Mouse (Mus musculus): ENCODE data around the gene Gm20422.
A peak's percentile ranks its signal among the peaks of the same experiment; 100 is the strongest.

Gm20422 gene

DNA sequence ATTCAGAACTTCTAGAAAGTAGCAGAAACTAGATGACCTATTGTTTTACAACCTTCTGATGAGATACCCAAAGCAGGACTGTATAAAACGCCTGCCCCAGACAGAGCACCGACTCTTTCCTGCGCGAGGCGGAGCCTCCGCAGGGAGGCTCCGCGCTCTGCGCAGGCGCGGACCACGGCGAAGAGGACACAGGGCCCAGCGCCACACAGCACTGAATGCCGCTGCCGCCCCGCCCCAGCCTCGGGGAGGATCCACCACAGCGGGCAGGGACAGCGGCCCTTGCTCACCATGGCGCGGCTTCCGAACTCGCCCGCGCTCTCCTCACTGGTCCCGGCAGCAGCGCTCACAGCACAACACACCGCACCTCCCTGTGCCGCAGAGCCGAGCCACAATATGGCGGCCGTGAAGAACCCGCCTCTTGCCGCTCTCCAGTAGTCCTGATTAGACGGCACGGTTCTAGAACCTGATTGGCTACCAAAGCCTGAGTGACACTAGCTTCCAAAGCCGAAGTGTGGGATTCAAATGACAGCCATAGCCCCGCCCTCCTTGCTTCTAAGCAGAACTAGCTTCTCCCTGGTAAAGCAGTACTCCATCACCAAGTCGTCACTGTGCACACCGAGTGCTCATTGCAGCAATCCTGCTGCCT lies at the start of gene Gm20422:
Gm20422 (minus strand) TSS at position 384 of the 646 bp plus-strand sequence.
- DNase-seq, result peak; percentile 91 to 94

DNA sequence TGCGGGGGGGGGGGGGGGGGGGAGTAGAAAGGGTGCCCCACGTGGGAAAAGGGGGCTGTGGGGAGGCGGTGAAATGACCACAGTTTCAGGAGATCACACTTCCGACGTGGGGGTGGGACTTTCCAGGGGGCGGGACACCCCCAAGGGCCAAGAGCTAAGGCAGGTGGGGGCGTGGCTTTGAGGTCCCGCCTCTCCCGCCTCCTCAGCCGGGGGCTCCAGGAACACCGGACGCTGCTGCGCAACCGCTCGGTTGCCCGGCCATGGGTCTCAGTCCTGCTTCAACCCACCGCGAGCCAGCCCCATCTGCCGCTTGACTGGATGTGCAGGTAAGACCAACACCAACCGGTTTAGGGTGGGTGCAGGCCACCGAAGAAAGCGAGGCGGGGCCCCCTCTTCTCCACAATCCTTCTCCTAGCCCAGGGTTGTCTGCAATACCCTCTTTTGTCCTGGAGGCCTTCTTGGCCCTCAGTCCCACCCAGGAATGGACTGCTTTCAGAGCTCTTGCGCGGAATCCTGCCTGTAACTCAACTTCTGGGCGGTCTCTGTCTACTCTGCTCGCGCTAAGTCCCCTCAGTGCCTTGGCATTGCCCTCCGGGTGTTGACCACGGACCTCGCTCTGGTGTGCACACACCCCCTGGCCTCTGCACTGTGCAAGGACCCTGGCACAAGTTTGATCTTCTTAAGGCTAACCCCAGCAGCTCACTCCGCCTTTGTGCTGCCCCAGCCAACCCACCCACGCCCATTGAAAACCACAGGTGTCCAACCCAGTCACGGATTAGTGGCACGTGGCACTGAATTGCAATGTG lies 47.9 kb upstream of the Gm20422 start, which contains the start of gene Lpar2:
Lpar2 (plus strand) TSS at position 44 of the 806 bp plus-strand sequence.
- peak; percentile 67 to 80 for DNase-seq

DNA sequence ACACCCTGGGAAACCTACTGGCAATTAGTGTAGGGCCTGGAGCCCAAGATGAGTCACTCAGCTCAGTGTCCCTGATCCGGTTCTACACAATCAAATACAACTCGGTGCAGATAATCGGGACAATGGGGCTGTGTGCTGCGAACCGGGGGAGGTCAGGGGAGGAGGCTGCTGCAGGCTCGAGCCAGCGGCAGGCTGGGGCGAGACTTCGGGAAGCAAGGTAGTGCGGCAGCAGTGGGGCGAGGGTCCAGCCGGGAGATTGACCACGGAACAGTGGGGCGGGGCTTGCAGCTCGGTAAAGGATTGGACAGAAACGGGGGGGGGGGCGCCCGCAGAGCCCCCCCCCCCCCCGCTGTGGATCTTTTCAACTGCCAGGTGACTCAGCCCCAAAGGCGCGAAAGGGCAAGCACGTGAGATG lies 47.3 kb upstream of the Gm20422 start:
- peak in 1 of 2 experiments; percentile 44 for DNase-seq

DNA sequence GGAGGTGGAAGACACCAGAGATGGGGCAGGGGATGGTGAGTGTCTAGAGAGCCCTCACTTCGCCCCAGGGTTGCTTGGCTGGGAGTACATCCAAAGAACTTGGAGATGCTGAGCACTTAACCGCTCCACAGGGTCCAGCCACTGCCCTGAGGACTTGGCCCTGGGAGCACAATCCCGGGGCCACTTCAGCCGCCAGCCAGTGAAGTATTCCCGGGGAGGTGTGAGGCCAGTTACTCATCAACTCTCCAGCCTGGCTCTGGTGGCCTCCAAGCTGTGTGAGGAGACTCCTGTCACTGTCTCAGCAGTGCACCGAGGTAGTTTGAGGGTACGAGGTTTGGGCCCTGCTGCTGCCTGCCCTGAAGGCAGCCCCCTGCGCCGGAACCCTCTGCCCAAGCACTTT lies 45.8 kb upstream of the Gm20422 start:
- peak; percentile 79 to 82 for DNase-seq

DNA sequence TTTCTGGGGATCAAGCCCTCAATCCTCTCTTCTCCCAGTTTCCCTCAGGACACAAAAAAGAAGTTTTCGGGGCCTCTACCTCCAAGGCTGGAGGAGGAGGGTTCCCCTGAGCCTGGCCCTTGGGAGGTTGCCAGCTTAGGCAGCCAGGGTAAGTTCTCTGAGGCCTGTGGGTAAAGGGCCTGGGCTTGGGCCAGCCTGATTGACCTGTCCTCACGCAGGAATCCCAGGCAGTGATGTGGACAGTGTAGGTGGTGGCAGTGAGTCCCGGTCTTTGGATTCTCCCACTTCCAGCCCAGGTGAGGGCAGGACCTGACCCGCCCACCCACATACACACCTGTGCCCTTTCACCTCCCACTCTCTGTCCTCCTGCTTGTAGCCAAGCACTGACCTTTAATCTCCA lies 40.7 kb upstream of the Gm20422 start:
- peak; percentile 47 to 54 for DNase-seq

DNA sequence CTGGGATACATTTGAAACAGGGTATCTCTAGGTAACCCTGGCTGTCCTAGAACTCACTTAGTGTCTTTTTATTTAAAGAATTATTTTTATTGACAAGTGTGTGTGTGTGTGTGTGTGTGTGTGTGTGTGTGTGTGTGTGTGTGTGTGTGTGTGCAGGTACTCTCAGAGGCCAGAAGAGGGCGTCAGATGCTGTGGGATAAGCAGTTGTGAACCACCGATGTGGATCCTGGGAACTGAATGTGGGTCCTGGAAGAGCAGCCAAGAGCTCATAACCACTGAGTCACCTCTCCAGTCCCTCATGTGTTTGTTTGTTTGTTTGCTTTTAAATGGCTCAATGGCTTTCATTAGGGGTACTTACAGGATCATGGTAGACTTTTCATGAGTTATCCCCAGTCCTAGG lies 40.2 kb upstream of the Gm20422 start:
- DNase-seq, result no peak

DNA sequence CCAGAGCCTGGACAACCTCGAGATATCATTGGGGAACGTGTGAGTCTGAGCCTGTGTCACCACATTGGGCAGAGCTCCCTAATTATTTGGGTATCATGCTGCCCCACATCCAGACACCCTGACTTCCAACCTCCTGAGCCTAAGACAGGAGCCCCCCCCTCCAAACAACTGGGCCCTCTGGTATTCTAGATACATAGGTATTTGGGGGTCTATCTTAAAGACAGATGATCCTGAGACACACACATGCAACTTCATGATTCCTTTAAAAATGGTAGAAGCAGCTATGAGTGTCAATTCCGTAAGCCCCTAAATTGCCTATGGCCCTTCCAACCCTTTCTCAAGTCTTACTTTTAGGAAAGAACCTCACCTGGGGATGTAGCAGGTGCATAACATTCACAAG lies 35.1 kb upstream of the Gm20422 start:
- DNase-seq, result no peak

DNA sequence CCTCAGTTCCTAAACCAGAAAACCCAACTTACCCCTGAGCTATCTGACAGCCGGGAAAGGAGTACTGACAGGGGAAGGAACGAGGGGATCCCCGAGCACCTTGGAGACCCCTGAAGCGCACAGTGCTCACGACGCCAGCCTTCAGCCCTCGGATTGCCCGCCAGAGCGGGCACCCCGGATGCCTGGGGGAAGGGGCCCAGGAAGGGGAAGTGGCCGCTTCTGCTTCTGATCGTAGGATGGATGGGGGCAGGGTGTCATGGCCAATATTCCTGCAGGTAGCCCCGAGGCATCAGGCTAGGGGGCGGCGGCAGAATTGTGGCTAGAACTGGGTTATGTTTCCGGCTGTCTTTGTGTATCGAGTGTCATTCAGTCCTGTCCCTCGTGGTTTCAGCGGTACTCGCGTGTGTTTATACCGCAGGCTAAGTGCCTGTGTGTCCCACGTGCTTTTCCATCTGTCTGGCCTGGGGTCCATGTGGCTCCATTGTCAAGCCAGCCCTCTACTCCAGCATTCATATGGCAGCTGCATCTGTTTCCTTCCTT lies 34.2 kb upstream of the Gm20422 start:
- no peak for DNase-seq

DNA sequence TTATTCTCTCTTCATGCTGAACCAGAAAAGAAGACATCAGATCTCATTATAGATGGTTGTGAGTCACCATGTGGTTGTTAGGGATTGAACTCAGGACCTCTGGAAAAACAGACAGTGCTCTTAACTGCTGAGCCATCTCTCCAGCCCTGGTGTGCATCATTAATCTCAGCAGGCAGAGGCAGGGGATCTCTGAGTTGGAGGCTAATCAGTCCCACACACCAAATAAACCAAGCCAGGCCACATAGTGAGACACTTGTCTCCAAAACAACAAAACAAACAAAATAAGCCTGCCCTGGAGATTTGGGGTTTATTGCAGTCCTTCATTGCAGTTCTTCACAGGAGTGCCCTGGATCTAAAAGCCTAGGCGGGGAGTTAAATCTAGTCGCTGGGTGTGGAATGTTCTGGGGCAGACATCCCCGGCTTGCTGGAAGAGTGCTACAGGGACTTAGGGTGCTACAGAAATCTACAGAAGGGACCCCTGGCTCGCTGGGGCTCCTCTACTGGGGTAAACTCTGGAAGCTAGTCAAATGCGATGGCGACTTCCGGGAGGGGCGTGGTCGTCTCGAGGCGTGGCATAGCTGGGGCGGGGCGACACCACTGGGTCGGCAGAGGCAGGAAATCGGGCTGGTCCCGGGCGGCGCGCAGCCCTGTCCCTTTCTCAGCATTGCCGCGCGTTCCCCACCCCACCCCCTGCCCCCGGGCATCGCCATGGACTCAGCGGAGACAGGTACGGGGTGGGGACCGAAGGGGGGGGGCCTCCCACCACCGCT lies 33.6 kb upstream of the Gm20422 start, which contains the start of gene Gmip:
Gmip (plus strand) TSS at position 586 of the 770 bp plus-strand sequence.
- DNase-seq, result peak; percentile 73 to 85

DNA sequence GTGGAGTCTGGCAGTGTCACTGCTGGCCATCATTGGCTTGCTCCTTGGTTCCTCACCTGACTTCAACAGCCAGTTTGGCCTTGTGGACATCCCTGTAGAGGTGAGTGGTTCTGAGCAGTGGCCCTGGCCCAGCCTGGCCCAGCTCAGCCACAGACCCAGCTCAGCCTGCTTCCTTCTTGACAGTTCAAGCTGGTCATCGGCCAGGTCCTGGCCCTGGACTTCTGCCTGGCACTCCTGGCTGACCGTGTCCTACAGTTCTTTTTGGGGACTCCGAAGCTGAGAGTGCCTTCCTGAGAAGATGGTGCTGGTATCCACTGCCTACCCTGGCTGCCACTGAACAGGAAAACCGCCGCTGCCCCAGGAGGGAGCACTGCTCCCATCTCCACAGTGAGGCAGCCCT lies 32.5 kb upstream of the Gm20422 start:
- DNase-seq, result no peak

DNA sequence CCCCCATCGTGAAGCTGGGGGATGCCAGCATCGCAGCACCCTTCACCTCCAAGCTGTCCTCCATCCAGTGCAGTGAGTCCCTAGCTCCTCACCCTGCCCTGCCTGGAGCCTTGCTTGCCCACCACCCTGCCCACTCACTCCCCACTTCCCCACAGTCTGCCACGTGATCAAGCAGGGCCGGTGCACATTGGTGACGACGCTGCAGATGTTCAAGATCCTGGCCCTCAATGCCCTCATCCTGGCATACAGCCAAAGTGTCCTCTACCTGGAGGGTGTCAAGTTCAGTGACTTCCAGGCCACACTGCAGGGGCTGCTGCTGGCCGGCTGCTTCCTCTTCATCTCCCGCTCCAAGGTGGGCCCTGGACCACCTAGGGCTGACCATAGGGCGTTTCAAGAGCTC lies 30.8 kb upstream of the Gm20422 start:
- peak in 1 of 2 experiments; percentile 1 for DNase-seq

DNA sequence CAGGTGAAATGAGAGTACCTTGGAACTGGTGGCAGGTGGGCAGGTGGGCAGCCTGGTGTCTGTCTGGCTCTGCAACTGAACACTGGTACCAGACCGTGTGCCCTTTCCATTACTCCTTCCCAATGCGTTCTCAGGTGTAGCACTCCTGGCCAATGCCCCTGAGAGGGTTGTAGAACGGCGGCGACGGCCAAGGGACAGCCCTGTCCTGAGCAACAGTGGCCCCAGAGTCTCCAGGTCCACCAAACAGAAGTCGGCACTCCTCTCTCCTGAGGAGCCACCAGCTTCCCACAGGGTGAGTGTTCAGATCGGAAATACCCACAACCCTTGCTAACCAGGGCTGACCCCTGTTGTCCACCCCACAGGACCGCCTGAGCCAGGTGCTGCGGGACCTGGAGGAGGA lies 30.4 kb upstream of the Gm20422 start:
- DNase-seq, result peak in 1 of 2 experiments; percentile 1

DNA sequence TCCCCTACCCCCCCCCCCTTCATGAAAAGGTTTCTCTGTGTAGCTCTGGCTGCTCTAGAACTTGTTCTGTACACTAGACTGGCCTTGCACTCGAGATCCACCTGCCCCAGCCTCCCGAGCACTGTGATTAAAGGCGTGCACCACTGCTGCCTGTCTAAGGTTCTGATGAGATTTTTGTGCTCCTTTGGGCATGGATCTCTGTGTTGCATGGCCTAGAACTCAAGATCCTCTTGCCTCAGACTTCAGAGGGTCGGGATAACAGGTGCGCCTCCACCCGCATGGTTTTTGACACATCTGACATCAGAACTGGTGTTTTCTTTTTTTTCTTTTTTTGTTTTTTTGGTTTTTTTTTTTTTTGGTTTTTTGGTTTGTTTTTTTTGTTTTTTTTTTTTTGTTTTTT lies 29.9 kb upstream of the Gm20422 start:
- DNase-seq, result no peak

DNA sequence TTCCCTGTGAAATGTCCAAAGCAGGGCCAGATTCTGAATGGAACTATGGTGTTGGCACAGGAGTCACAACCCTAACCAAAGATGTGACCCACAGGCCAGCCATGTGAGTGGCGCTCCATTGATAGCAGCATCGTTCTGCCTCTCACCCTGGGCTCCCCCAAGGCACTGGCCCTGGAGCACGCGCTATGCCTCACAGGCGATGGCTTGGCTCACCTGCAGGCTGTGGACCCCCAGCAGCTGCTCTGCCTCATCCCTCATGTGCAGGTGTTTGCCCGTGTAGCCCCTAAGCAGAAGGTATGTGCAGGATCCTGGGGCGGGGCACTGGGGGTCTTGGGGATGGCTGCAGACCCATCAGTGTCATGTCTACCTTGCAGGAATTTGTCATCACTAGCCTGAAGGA lies 28.7 kb upstream of the Gm20422 start:
- DNase-seq, result peak in 1 of 2 experiments; percentile 0

DNA sequence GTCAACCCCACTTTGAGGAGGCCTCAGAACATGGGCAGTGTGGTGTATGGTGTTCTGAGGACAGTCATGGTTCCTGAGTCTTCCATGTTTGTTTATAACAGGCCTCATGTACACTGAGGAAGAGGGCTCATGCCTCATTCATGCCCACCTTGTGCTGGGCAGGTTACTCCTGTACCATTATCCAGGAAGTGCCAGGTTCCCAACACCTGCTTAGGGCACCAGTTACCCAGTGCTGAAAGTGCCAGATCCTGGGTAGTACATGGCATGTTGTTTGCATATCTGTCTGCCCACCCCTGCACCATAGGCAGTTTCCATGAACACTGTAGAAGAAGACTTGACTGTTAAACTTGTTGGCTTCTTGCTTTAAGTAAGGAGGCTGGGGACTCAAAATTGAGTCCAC lies 27.5 kb upstream of the Gm20422 start:
- peak in 1 of 2 experiments; percentile 0 for DNase-seq

DNA sequence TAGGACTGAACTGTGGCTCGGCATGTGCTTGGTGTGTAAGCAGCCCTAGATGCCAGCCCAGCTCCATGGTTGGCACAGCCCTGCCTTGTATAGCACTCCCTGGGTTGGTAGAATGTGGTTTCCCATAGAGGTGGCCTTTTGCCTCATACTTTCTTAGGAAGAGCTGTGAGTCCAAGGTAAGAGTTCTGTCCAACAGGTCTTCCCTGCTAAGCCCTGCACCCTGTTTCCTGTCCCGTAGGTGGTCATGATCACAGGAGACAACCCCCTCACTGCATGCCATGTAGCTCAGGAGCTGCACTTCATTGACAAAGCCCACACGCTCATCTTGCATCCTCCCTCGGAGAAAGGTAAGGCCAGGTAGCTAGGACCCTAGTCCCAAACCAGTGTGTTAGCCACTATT lies 27.1 kb upstream of the Gm20422 start:
- DNase-seq, result peak in 1 of 2 experiments; percentile 0

DNA sequence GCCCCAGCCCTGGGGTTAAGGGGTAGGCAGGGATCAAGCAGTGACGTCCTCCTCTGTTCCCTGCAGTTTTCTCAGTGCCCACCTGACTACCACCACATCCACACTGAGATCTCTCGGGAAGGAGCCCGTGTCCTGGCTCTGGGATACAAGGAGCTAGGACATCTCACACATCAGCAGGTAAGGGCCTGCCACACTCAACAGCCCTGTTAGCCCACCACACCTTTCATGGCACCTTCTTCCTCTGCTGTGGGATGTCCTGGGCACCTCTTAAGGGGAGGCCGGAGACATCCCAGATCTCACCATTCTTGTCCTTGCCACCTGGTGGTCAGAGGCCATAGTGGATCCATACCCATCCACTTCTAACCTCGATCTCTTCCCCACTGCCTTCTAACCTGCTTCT lies 25.3 kb upstream of the Gm20422 start:
- peak in 1 of 2 experiments; percentile 1 for DNase-seq

DNA sequence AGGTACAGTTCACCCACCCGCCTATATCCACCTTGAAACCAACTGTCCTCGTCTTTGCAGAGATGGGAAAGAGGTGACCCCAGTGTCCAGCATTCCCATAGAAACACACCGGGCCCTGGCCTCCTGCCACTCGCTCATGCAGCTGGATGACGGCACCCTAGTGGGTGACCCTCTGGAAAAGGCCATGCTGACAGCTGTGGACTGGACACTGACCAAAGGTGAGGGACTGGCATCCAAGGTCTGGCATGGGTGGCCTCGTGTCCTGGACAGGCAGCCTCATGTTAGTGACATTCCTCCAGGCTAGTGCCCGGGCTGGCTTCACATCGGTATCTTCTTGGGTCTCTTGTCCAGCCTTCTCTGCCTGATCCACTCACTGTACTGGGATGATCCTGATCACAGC lies 24.6 kb upstream of the Gm20422 start:
- DNase-seq, result peak in 1 of 2 experiments; percentile 1

DNA sequence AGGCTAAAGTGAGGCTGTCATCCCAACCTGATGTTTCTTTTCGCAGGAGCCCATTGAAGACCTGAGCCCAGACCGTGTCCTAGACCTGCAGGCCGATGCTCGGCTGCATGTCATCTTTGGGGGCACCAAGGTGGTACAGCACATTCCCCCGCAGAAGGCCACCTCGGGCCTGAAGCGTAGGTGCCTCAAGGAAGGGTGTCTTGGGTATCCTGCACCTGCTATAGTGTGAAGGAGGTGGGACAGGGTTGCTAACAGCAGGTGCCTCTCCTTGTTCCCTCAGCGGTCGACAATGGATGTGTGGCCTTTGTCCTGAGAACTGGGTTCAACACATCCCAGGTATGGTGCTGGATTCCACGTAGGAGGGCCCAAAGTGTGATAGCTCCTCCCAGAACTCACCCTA lies 23.0 kb upstream of the Gm20422 start:
- no peak for DNase-seq

DNA sequence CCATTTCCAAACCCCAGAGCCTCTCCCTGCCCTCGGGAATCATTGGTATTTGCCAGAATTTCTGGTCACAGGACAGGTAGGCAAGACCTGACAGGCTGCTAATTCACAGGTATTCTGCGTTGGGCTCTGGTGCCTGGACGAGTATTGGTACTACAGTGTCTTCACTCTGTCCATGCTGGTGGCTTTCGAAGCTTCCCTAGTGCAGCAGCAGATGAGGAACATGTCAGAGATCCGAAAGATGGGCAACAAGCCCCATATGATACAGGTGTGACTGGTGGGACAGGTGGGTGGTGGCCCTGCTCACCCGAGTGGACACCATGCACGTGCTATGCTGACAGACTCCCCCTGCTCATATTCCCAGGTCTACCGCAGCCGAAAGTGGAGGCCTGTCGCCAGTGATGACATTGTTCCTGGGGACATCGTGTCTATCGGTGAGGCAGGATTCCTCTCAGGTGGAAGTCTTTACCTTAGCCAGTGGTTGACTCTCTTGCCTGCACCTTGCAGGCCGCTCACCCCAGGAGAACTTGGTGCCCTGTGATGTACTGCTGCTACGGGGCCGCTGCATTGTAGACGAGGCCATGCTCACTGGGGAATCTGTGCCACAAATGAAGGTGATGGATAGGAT lies 22.1 kb upstream of the Gm20422 start:
- DNase-seq, result no peak

DNA sequence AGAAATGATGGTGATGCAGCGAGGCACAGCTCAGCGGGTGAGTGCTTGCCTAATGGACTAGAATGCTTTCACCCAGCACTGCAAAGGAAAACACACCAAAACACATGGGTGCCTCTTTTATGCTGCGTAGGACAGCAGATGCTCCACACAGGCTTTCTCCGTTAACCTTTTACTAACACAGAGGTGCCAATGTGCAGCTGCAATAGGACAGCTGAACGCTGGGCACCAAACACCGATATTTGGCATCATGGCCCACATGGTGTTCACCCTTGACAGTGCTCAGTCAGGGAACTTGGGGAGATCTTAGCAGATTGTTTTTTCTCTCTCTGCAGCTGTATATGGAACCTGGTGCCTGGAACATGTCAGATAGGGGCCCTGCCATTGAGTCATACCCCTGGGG lies 20.2 kb upstream of the Gm20422 start:
- peak in 1 of 2 experiments; percentile 0 for DNase-seq

DNA sequence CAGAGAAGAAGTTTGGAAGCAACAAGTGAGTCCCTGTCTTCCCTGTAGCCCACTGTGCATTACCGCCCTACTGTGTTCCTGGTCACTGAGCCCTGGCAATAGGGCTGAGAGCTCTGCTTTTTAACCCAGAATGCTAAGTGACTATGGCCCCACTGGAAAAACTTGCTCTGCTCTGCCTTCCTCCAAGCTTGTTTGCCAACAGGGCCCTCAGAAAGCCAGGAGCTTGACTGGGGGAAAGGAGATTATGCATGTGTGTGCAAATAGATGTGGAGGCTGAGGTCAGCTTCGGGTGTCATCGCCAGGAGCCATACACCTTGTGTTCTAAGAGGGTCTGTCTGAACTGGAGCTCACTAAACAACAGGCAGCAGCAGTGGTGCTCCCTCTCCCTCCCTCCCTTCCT lies 19.4 kb upstream of the Gm20422 start:
- peak in 1 of 2 experiments; percentile 0 for DNase-seq

DNA sequence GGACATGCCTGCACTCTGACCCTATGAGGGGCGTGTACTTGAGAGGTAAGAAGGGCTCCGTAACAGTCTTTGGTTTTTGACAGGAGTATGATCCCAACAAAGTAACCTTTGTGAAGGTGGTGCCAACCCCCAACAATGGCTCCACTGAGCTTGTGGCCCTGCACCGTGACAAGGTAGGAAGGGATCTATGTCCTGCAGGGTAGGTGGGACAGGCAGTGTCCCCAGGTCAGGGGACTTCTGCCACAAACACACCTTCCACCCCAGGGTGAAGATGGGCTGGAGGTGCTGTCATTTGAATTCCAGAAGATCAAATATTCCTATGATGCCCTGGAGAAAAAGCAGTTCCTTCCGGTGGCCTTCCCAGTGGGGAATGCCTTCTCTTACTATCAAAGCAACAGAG lies 19.0 kb upstream of the Gm20422 start:
- DNase-seq, result peak in 1 of 2 experiments; percentile 0

Measured in kidney, adult 8-10 months (tissue).